Mouse (Mus musculus) gonadal fat pad, adult 2 months (tissue): ENCODE measurements around the gene Lrch4. TPM values are rescaled to one million over a fixed set of nuclear protein-coding genes. Genes with fewer than 3 reads are reported as not detected.

Experiments used
- DNase-seq: peaks from one replicate; pipeline ENCODE4 v3.0.0-alpha.2; 2012; ENCODE audit warnings: low read depth
- polyA plus RNA-seq: library from polyadenylated mRNA; depleted of rRNA; stranded (reverse); fragments of >200 nt; gene quantifications from 2 replicates; pipeline ENCODE4 v1.2.3, GENCODE M21; 2012; rRNA removed

Lrch4 gene
- polyA plus RNA-seq, 1 experiment = 39.7 TPM

DNA sequence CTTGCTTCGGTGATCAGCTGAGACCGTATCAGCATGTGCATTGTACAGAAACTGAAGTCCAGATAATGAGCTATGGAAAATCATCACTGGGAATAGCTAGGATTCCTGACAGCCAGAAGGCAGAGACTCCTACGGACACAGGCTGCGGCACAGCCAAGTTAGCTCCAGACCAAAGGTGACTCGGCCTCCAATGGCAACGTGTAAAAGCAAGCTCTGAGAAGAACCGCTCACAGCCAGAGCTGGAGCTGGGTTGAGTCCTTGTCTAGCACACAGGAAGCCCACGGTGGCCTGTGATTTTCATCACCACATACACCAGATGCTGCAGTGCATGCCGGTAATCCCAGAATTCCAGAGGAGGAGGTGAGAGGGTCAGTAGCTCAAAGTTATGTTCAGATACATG, 61.6 kb downstream of the Lrch4 start:
- no peak for DNase-seq

Other genes starting within 250 kb of the Lrch4 start
- 0.20 TPM in 2 replicates for gene Zan, start 152.1 kb upstream of the Lrch4 start, polyA plus RNA-seq
- gene Pop7, start 126.6 kb upstream of the Lrch4 start, polyA plus RNA-seq = 40.5 and 48.9 TPM in 2 replicates
- 21.5 and 26.9 TPM in 2 replicates for gene Gigyf1, start 110.6 kb upstream of the Lrch4 start, polyA plus RNA-seq
- gene Epo, start 95.9 kb upstream of the Lrch4 start, polyA plus RNA-seq = not detected in 2 replicates
- 740 and 760 TPM in 2 replicates for gene Gnb2, start 95.6 kb upstream of the Lrch4 start, polyA plus RNA-seq
- 0.35 TPM in 1 of 2 replicates, not detected in the other for gene Actl6b, start 75.6 kb upstream of the Lrch4 start, polyA plus RNA-seq
- 1.1 and 1.3 TPM in 2 replicates for gene Tfr2, start 59.3 kb upstream of the Lrch4 start, polyA plus RNA-seq
- 55.1 and 72.1 TPM in 2 replicates for gene Mospd3, start 28.1 kb upstream of the Lrch4 start, polyA plus RNA-seq
- gene Pcolce, start 15.3 kb upstream of the Lrch4 start, polyA plus RNA-seq = 97.0 and 119 TPM in 2 replicates
- 0.63 and 1.1 TPM in 2 replicates for gene Fbxo24, start 119 bp upstream of the Lrch4 start, polyA plus RNA-seq
- gene Gm20605, start 54 bp downstream of the Lrch4 start, polyA plus RNA-seq = 21.1 and 26.1 TPM in 2 replicates
- 55.8 and 60.8 TPM in 2 replicates for gene Sap25, start 12.2 kb downstream of the Lrch4 start, polyA plus RNA-seq
- 19.8 and 25.6 TPM in 2 replicates for gene Irs3, start 16.6 kb downstream of the Lrch4 start, polyA plus RNA-seq
- gene Agfg2, start 55.6 kb downstream of the Lrch4 start, polyA plus RNA-seq = 42.2 and 46.9 TPM in 2 replicates
- gene Nyap1, start 112.5 kb downstream of the Lrch4 start, polyA plus RNA-seq = 3.9 and 4.1 TPM in 2 replicates
- 138 and 226 TPM in 2 replicates for gene Tsc22d4, start 116.6 kb downstream of the Lrch4 start, polyA plus RNA-seq
- 18.9 and 20.8 TPM in 2 replicates for gene Ppp1r35, start 149.7 kb downstream of the Lrch4 start, polyA plus RNA-seq
- 41.5 and 45.5 TPM in 2 replicates for gene Mepce, start 158.5 kb downstream of the Lrch4 start, polyA plus RNA-seq
- 2.0 and 3.1 TPM in 2 replicates for gene Zcwpw1, start 158.7 kb downstream of the Lrch4 start, polyA plus RNA-seq
- gene Pilra, start 207.2 kb downstream of the Lrch4 start, polyA plus RNA-seq = 5.4 and 7.4 TPM in 2 replicates
- gene Pilrb1, start 229.0 kb downstream of the Lrch4 start, polyA plus RNA-seq = 3.2 and 3.5 TPM in 2 replicates
- gene Pilrb2, start 242.7 kb downstream of the Lrch4 start, polyA plus RNA-seq = 3.4 and 4.3 TPM in 2 replicates